Mouse (Mus musculus): ENCODE data around the gene Chn1. TPM values are rescaled to one million over a fixed set of nuclear protein-coding genes. Genes with fewer than 3 reads are reported as not detected.

The Chn1 gene
- polyA plus RNA-seq, 1 experiment from 2014 or later: 38.9 TPM

DNA sequence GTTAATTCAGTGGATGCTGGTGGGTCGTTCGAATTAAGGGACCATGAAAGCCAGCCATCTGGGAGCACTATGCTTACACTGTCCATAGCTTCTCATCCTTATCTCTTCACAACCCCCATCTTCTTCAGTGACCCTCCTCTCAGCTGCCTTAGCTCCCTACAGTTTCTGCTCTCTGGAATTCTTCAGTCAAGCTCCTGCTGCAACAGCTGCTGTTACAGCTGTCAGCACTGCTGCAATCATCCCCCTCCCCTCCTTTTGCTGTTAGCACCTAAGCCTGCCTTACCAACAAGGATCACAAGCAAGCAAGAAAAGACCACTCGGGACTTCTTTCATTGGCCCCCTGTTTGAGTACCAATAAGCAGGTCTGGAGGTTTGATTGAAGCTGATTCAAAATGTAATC lies 50.2 kb downstream of the Chn1 start:
- 74% methylated on average over 3 of the region's 3 CpGs for WGBS
- no peak for DNase-seq (ENCODE audit: low spot score)
- Histone ChIP-seq H3K9me3 (replicated peaks) (no peaks in the 10 kb centered on the region), H3K36me3 (no peaks in the 10 kb centered on the region), H3K27ac (replicated peaks) (no peak overlapping the region), H3K4me1 (peaks cover 22% of the 10 kb centered on the region), H3K27me3 (ENCODE audit: low read depth, poor library complexity, severe bottlenecking) (no peaks in the 10 kb centered on the region), H3K4me3 (no peak overlapping the region)

DNA sequence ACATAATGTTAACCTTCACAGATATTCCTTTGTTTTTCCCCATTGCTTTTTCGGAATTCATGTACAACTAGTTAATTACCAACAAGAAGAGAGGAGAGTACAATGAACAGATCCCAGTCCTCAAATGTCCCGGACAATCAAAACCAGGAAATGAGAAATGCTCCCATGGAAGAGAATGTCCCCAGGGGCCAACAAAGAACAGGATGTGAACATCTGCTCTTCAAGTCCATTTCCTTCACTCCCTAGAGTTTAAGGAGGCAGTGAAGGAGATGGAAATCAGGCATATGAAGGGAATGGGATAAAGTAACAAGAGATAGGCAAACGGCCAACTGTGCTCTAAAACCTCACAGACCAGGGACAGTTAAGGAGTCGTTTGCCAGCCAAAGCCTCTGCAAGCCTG lies 53.3 kb downstream of the Chn1 start:
- Histone ChIP-seq H3K4me3 (no peak overlapping the region), H3K27me3 (ENCODE audit: low read depth, poor library complexity, severe bottlenecking) (no peaks in the 10 kb centered on the region), H3K36me3 (no peaks in the 10 kb centered on the region), H3K27ac (replicated peaks) (no peak overlapping the region), H3K9me3 (replicated peaks) (no peaks in the 10 kb centered on the region), H3K4me1 (peaks cover 19% of the 10 kb centered on the region; the same call in 1 of the 2 replicates)
- 61% methylated on average over 4 of the region's 4 CpGs for WGBS
- DNase-seq (ENCODE audit: low spot score): no peak

DNA sequence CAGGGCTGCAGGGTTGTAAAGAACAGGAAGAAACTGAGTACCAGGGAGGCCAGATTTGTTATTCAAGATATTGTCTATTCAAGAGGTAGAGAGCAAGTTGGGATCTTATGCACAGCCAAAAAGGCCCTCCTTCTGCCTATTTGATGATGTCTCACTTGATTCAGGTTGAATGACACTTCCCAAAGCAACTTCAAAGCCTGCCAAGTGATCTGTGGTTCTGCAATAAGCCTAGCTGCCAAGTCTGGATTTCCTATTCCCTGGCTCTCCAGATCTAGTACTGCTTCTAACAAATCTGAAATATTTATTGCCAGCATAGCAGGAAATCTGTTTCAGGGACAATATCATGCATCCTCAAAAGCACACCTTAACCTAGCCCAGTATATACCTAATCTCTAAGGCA lies 62.7 kb downstream of the Chn1 start:
- Histone ChIP-seq H3K4me1 (no peaks in the 10 kb centered on the region), H3K9me3 (replicated peaks) (no peaks in the 10 kb centered on the region), H3K36me3 (no peaks in the 10 kb centered on the region), H3K27ac (replicated peaks) (no peak overlapping the region), H3K27me3 (ENCODE audit: low read depth, poor library complexity, severe bottlenecking) (no peaks in the 10 kb centered on the region), H3K4me3 (no peak overlapping the region)
- no peak for DNase-seq (ENCODE audit: low spot score)

DNA sequence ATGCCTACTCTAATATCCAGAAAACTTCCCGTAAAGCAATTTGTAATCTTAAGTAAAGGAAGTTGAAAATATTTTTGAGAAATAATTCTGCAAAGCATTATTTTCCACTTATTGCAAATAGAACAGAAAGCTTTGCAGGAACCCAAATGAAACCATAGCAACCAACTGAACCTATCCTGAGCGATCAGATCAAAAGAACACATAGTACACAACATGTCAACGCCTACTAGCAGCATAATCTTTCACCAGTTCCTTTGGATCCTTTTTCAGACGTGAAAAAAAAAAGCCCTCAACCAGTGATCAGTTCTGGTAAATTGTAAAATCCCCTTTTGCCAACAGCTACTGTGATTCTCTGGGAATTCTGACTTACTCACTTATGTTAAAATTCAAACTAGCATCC lies 82.1 kb downstream of the Chn1 start:
- Histone ChIP-seq H3K4me3 (no peak overlapping the region), H3K36me3 (peaks cover 10% of the 10 kb centered on the region), H3K27me3 (ENCODE audit: low read depth, poor library complexity, severe bottlenecking) (no peaks in the 10 kb centered on the region), H3K4me1 (no peaks in the 10 kb centered on the region), H3K27ac (replicated peaks) (no peak overlapping the region), H3K9me3 (replicated peaks) (no peaks in the 10 kb centered on the region; the same call in 1 of the 2 replicates)
- DNase-seq (ENCODE audit: low spot score): no peak
- 84% methylated on average over 4 of the region's 4 CpGs for WGBS

DNA sequence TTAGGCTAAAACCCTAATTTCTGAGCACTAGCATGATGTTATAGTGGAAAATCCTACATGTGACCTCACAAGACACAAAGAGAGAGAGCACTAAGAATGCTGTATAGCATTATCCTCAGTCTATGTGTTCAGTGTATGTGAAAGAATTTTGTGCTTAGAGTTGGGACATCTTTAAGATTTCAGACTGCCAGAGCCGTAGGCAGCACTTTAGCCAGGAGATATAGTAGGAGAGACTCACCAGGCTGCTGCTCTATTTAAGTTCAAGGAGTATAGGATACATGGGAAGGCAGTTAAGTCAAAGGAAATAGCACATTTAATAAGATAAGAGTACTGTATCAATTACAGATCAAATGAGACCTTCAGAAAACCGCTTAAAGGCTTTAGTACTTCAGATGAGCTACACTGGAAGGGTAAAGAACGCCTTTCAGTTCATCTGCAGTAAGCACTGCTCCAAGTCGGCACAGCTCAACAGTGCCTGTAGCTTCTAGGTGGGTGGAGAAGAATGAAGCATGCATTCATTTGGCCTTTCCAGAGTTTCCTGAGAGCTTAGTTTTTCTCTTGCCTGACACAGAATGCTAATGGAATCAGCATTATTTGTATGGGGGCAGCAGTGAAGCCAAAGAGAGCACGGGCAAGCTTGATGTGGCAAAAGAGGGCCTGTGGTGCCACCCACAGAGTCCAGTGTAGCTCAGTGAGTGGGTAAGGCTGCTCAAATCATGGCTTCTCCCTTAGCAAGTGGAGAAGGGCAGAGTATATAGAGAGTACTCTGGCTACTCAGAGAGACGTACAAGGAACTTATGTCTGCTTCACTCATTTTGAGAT lies 84.2 kb downstream of the Chn1 start:
- no peaks in the 10 kb centered on the region; the same call in 1 of the 2 replicates for H3K9me3 ChIP-seq (replicated peaks)
- DNase-seq (ENCODE audit: low spot score): no peak
- no peak overlapping the region for H3K27ac ChIP-seq (replicated peaks)
- WGBS: 89% methylated on average over 6 of the region's 6 CpGs
- H3K4me3 ChIP-seq: no peak overlapping the region
- no peaks in the 10 kb centered on the region for H3K27me3 ChIP-seq (ENCODE audit: low read depth, poor library complexity, severe bottlenecking)
- no peaks in the 10 kb centered on the region for H3K4me1 ChIP-seq
- H3K36me3 ChIP-seq: peaks cover 22% of the 10 kb centered on the region

DNA sequence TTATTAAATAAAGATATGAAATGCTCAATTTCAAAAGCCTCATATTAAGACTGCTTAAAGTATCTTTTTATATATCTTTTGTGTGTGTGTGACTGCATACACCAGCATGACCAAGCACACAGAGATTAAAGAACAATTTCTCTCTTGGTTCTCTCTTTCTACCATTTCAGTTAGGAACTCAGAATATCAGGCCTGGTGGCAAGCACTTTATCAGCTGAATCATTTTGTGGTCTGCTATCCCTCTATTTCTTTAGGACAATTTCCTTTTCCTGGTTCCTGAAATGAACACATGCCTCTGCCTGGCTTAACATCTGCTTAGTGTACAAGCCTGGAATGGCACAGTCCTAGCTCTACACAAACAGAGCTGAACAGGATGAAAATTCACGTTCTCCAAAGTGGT lies 92.6 kb downstream of the Chn1 start:
- Histone ChIP-seq H3K27me3 (ENCODE audit: low read depth, poor library complexity, severe bottlenecking) (no peaks in the 10 kb centered on the region), H3K4me3 (no peak overlapping the region), H3K36me3 (peaks cover 7% of the 10 kb centered on the region), H3K4me1 (no peaks in the 10 kb centered on the region), H3K9me3 (replicated peaks) (no peaks in the 10 kb centered on the region; the same call in 1 of the 2 replicates), H3K27ac (replicated peaks) (no peak overlapping the region)
- WGBS: 83% methylated on average over 1 of the region's 1 CpGs
- DNase-seq (ENCODE audit: low spot score): no peak

DNA sequence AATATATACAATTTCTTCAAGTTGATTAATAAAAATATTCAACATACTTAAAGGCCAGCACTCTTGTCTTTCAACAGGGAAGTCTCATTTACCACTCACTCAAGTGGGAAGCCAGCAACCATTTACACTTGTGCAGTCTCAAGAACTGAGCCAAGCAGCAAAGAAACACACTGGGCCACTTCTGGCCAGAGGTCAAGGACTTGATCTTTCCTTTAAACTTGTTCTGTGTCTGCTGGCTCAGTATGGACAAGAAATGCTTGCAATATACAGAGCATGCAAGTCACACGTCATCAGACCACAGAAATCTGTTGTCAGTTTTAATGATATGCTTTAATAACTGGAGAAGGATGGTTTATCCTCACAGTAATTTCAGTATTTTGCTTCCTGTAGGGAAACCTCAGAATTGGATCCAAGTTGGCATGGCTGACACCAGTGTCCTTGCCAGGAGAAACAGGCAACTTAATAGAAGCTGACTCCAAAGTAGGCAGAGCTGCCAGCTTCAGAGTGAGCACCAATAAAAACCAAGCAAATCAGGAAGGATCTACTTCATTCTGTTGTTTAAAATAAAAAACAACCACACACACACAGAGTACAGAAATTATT lies 94.6 kb downstream of the Chn1 start:
- no peaks in the 10 kb centered on the region for H3K9me3 ChIP-seq (replicated peaks)
- no peak for DNase-seq (ENCODE audit: low spot score)
- 87% methylated on average over 1 of the region's 1 CpGs for WGBS
- H3K27ac ChIP-seq (replicated peaks): no peak overlapping the region
- H3K4me1 ChIP-seq: no peaks in the 10 kb centered on the region
- H3K27me3 ChIP-seq (ENCODE audit: low read depth, poor library complexity, severe bottlenecking): no peaks in the 10 kb centered on the region
- no peak overlapping the region for H3K4me3 ChIP-seq
- H3K36me3 ChIP-seq: no peaks in the 10 kb centered on the region

DNA sequence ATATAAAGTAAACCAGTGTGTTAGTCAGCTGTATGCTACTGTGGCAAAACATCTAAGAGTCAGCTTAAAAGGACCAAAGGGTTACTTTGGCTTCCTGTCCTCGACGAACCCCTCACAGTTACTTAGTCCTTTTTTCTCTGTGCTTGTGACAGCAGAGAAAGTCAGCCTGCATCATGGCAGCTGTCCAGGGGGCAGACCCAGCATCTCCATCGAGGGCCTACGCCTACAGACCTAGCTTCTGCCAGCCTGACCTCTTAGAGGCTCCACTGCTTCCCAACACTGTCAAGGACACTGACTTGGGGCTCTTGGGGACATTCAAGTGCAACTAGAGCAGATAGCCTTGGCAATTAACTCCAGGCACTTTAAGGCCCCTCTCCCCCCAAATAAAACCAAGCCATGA lies 106.5 kb downstream of the Chn1 start:
- H3K4me1 ChIP-seq: no peaks in the 10 kb centered on the region
- no peaks in the 10 kb centered on the region for H3K36me3 ChIP-seq
- WGBS: 84% methylated on average over 4 of the region's 4 CpGs
- H3K27ac ChIP-seq (replicated peaks): no peak overlapping the region
- no peaks in the 10 kb centered on the region for H3K9me3 ChIP-seq (replicated peaks)
- DNase-seq (ENCODE audit: low spot score): no peak
- H3K27me3 ChIP-seq (ENCODE audit: low read depth, poor library complexity, severe bottlenecking): no peaks in the 10 kb centered on the region
- H3K4me3 ChIP-seq: no peak overlapping the region

DNA sequence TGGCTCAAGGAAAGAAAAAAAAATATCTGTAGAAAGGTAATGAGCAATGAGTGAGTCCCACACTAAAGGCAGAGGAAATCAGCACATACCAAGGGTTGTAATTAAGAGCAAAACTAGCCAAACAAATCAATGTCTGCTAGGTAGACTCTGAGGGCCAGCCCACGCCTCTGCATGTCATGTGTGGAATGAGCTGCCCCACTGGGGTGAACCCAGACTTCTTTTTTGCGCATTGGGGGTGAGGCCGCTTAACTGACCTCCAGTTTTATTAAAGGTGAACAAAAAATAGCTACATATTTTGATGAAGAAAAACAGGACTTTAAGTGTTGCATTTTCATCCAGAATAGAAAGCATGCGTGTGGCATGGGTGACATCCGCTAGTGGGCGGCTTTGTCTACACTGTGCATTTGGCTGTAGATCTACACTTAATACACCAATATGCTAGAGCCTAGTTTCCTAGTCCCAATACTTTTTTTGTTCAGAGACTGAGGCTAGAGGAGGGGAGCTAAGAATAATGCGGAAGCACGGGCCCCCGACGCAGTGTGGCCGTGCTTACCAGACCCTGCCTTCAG lies 114.5 kb downstream of the Chn1 start:
- Histone ChIP-seq H3K9me3 (replicated peaks) (no peaks in the 10 kb centered on the region), H3K36me3 (no peaks in the 10 kb centered on the region), H3K27ac (replicated peaks) (peak overlapping the region; percentile 63), H3K27me3 (ENCODE audit: low read depth, poor library complexity, severe bottlenecking) (no peaks in the 10 kb centered on the region), H3K4me1 (peaks cover 40% of the 10 kb centered on the region), H3K4me3 (0 out of 2 replicates have a peak overlapping the region, but pooled peaks have one; percentile 20)
- 90% methylated on average over 11 of the region's 11 CpGs for WGBS
- DNase-seq (ENCODE audit: low spot score): no peak

DNA sequence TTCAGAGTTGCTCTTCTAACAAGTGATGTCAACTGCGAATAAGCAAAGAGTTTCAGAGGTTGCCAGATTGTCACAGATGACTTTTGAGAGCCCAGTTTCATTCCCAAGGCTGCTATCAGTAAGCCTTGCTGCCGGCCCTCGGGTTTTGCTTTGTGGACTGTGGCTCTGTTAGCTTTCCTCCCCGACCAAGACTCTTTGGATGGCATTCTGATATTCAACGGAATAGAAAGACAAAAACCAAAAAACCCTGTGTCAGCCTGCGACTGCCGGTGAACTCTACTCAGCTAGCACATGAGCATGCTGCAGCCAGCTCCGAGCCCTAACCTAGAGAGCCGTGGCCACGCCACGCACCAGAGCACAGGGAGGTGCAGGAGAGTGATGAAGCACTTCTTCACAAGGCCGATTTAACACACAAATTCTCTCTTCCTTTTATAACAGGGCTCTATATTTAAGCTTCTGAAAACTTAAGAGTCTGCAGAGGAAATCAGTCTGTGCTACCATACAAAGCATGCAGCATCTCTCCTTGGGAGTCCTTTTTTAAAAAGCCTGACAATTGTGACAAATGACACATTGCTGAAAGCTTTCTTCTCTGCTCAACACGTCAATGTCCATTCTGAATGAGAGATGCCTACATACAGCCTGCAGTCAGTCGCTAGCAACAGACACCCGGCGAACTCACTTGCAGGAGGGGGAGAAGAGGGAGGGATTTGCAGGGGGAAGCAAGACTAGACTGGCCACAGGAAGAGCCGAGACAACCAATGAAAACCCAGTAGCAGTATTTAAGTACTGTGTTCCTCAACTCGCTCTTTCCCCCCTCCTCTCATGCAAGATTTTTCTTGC lies 115.2 kb downstream of the Chn1 start:
- Histone ChIP-seq H3K27me3 (ENCODE audit: low read depth, poor library complexity, severe bottlenecking) (no peaks in the 10 kb centered on the region), H3K4me3 (0 out of 2 replicates have a peak overlapping the region, but pooled peaks have one; percentile 20), H3K4me1 (peaks cover 42% of the 10 kb centered on the region), H3K36me3 (no peaks in the 10 kb centered on the region), H3K27ac (replicated peaks) (peak overlapping the region; percentile 63), H3K9me3 (replicated peaks) (no peaks in the 10 kb centered on the region)
- WGBS: 47% methylated on average over 18 of the region's 18 CpGs
- peak; percentile 44 for DNase-seq (ENCODE audit: low spot score)

DNA sequence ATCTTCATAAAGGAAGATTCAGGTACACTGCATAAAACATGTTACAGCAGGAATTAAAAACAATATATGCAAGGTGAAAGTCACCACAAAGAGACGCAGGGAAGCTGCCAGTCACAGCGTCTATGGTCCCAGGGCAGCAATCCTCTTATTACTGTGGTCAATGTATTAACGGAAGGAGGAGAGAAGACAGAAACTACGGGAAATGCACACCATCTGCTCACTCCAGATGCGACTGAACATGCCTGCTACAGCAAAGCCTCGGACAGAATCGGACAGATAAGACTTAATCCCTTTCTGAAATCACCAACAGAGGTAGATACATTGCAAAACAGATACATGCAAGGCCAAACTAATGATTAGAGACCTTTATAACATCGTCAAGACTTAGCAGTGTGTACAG lies 116.1 kb downstream of the Chn1 start:
- Histone ChIP-seq H3K36me3 (no peaks in the 10 kb centered on the region), H3K4me3 (no peak overlapping the region), H3K27ac (replicated peaks) (no peak overlapping the region), H3K4me1 (peaks cover 44% of the 10 kb centered on the region), H3K9me3 (replicated peaks) (no peaks in the 10 kb centered on the region), H3K27me3 (ENCODE audit: low read depth, poor library complexity, severe bottlenecking) (no peaks in the 10 kb centered on the region)
- WGBS: 85% methylated on average over 8 of the region's 8 CpGs
- DNase-seq (ENCODE audit: low spot score): no peak

DNA sequence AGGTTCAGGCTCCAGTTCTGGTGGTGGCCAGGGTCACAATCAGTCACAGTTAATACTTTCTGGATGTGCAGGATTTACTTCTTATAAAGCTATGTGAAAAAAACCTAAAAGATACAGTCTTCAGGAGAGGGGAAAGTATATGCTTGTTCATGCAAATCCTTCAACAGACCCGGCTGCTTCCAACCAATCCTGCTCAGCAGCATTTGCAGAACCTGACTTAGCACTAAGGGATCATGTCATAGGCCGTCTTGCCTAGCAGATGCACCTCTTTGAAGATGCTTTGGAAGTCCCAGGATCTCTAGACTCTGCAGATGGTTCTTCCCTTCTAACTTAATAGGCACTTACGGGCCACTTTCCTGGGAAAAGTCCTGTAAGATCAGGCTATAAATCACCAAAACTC lies 117.2 kb downstream of the Chn1 start:
- no peak for DNase-seq (ENCODE audit: low spot score)
- peaks cover 44% of the 10 kb centered on the region for H3K4me1 ChIP-seq
- H3K36me3 ChIP-seq: no peaks in the 10 kb centered on the region
- H3K27ac ChIP-seq (replicated peaks): no peak overlapping the region
- WGBS: 90% methylated on average over 3 of the region's 3 CpGs
- no peaks in the 10 kb centered on the region for H3K9me3 ChIP-seq (replicated peaks)
- H3K4me3 ChIP-seq: no peak overlapping the region
- no peaks in the 10 kb centered on the region for H3K27me3 ChIP-seq (ENCODE audit: low read depth, poor library complexity, severe bottlenecking)

Data from midbrain, embryonic 10.5 days (tissue).